Mouse (Mus musculus): ENCODE data around the gene Dqx1.

Dqx1 gene

GRCm38 (mm10) chr6:83033249-83034185, 24.1 kb upstream of the Dqx1 start, which contains the start of the genes Dok1 and Loxl3:
Dok1 (minus strand) TSS chr6:83033471.
Loxl3 (plus strand) TSS chr6:83034173.
- peak; percentile 70 for DNase-seq (ENCODE audit: low read depth)

- no peak for DNase-seq (ENCODE audit: low read depth)
Observed at GRCm38 (mm10) chr6:83034463-83035055, 23.1 kb upstream of the Dqx1 start.

- DNase-seq (ENCODE audit: low read depth), result no peak
Observed at GRCm38 (mm10) chr6:83037188-83037587, 20.5 kb upstream of the Dqx1 start.

GRCm38 (mm10) chr6:83038496-83039012, 19.1 kb upstream of the Dqx1 start:
- no peak for DNase-seq (ENCODE audit: low read depth)

GRCm38 (mm10) chr6:83040601-83041000, 17.0 kb upstream of the Dqx1 start:
- DNase-seq (ENCODE audit: low read depth), result no peak

- DNase-seq (ENCODE audit: low read depth), result no peak
Observed at GRCm38 (mm10) chr6:83043561-83043960, 14.1 kb upstream of the Dqx1 start.

- no peak for DNase-seq (ENCODE audit: low read depth)
Observed at GRCm38 (mm10) chr6:83043993-83044392, 13.7 kb upstream of the Dqx1 start.

- peak; percentile 49 for DNase-seq (ENCODE audit: low read depth)
Observed at GRCm38 (mm10) chr6:83044742-83045141, 12.9 kb upstream of the Dqx1 start.

GRCm38 (mm10) chr6:83049367-83049766, 8.3 kb upstream of the Dqx1 start:
- DNase-seq (ENCODE audit: low read depth), result no peak

- peak; percentile 67 for DNase-seq (ENCODE audit: low read depth)
Observed at GRCm38 (mm10) chr6:83053136-83053960, 4.3 kb upstream of the Dqx1 start.

GRCm38 (mm10) chr6:83054074-83054851, 3.4 kb upstream of the Dqx1 start, which contains the start of gene Aup1:
Aup1 (plus strand) TSS chr6:83054521.
- DNase-seq (ENCODE audit: low read depth), result peak; percentile 97

GRCm38 (mm10) chr6:83054871-83055431, 2.7 kb upstream of the Dqx1 start, which contains the start of gene Htra2:
Htra2 (minus strand) TSS chr6:83055273.
- peak; percentile 43 for DNase-seq (ENCODE audit: low read depth)

- DNase-seq (ENCODE audit: low read depth), result no peak
Observed at GRCm38 (mm10) chr6:83058725-83059124, 1.1 kb downstream of the Dqx1 start.

- no peak for DNase-seq (ENCODE audit: low read depth)
Observed at GRCm38 (mm10) chr6:83065995-83066394, 8.4 kb downstream of the Dqx1 start.

- DNase-seq (ENCODE audit: low read depth), result no peak
Observed at GRCm38 (mm10) chr6:83066441-83066840, 8.8 kb downstream of the Dqx1 start.

- no peak for DNase-seq (ENCODE audit: low read depth)
Observed at GRCm38 (mm10) chr6:83068221-83068620, 10.6 kb downstream of the Dqx1 start.

- no peak for DNase-seq (ENCODE audit: low read depth)
Observed at GRCm38 (mm10) chr6:83068706-83069487, 11.3 kb downstream of the Dqx1 start.

GRCm38 (mm10) chr6:83069488-83070246, 12.0 kb downstream of the Dqx1 start:
- DNase-seq (ENCODE audit: low read depth), result no peak

- no peak for DNase-seq (ENCODE audit: low read depth)
Observed at GRCm38 (mm10) chr6:83070247-83070310, 12.4 kb downstream of the Dqx1 start, which contains the start of gene Tlx2. Tlx2 (minus strand) TSS chr6:83070293.

Data from 416B (cell line).